Mouse (Mus musculus) 3T3-L1 (cell line): ENCODE results near the gene Parp6.

ENCODE experiments used
- DNase-seq: peaks from one replicate; pipeline ENCODE4 v3.0.0-alpha.2; 2015; ENCODE audit warnings: low read depth, low spot score

The Parp6 gene

DNA sequence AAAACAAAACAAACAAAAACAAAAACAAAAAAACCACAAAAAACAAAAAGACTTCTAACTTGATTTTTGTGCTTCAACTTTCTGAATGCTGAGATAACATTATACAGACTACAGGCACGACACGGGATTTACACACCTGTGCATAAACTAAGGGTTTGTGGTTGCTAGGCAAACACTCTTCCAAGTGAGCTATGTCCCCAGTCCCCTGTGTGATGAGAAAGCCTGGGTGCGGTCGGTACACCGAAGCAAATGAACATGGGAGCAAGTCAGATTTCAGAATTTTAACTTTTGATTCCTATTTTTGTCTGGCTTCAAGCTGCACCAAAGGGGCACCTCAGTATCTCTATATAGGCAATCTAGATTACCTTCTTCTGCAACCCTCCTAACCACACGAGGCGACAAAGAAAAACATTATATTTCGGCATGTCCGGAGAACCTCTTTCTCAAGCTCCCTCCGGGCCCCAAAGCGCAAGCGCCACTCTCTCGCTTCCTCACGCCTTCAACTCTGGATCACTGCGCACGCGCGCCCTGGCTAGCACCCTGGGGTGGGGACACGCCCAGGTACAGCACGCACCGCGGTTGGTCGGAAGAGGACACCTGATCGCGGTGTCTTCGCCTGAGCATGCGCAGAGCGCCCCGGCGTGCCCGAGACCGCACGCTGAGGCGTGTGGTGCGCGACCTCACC is at the start of gene Parp6:
Parp6 (plus strand) TSS at position 663 of the 685 bp plus-strand sequence.
- DNase-seq: peak; percentile 99

- no peak for DNase-seq
These were observed 45.2 kb upstream of the Parp6 start for GRCm38 (mm10) chr9:59571852-59572251.

- no peak for DNase-seq
These were observed 39.7 kb upstream of the Parp6 start for GRCm38 (mm10) chr9:59577401-59577800.

DNA sequence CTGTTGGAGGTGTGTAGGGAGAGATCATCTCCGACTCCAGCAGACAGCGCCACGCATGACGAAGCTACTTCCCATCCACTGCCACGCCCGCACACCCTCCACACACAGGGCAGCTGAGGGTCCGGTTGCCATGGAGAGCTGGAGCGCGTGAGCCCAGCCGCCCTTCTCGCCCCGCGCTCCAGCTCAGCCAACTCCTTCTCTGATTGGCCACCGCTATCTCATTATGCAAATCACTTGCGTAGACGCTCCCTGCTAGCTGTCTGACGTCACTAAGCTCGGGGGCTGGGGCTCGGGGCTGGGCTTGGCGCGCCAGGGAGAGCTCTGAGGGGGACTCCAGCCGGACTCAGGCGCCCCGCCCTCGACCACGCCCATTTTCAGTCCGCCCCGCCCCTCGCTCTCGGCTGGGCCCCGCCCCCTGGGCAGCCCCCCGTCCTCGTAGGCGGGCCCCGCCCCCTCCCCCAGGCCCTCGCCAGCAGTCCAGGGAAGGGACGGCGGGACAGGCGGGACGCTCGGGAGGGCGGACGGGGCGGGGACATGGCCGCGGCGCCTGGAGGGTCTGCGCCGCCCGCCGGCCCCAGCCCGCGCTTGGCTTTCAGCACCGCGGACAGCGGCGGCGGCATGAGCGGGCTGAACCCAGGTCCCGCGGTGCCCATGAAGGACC is 39.1 kb upstream of the Parp6 start, which contains the start of gene Celf6:
Celf6 (plus strand) TSS at position 74 of the 661 bp plus-strand sequence.
- DNase-seq: no peak

DNA sequence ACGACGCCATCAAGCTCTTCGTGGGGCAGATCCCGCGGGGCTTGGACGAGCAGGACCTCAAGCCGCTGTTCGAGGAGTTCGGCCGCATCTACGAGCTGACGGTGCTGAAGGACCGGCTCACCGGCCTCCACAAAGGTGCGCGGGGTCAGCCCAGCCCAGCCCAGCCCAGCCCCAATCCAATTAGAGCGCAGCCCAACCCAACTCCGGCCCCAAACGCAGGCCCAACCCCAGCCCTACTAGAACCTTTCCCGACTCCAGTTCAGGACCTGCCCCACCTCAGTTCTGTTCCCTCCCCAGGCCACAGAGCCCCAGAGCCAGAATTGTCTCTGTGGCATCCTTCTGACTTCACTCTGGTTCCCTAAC is 38.6 kb upstream of the Parp6 start:
- DNase-seq: no peak

GRCm38 (mm10) chr9:59584871-59585308 is 32.2 kb upstream of the Parp6 start:
- peak; percentile 82 for DNase-seq

- no peak for DNase-seq
These were observed 28.8 kb upstream of the Parp6 start for GRCm38 (mm10) chr9:59588252-59588651.

- no peak for DNase-seq
These were observed 28.1 kb upstream of the Parp6 start for GRCm38 (mm10) chr9:59588710-59589671.

- peak; percentile 54 for DNase-seq
These were observed 27.2 kb upstream of the Parp6 start for GRCm38 (mm10) chr9:59589703-59590439.

DNA sequence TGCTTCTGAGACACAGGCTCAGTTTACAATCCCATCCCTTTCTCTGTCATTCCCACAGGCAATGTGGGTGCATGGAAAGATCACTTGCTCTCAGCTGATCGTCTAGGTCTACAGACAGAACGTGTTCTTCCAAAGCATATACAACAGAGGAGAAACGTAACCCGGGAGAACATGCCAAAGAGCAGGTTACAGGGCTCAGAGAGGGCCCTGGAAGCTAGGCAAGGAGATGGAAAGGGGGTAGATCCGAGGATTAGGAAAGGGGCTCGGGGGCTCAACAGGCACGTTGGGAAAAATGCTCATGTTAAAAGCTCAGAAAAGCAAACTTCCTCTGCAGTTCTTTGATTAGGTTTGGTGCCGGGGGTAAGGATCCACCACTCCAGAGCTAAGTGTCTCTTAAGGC is 15.4 kb upstream of the Parp6 start:
- no peak for DNase-seq

GRCm38 (mm10) chr9:59605967-59606366 is 11.1 kb upstream of the Parp6 start:
- DNase-seq: no peak

- DNase-seq: no peak
These were observed 6.1 kb upstream of the Parp6 start for GRCm38 (mm10) chr9:59610950-59611349.

GRCm38 (mm10) chr9:59615797-59616196 is 1.3 kb upstream of the Parp6 start:
- no peak for DNase-seq

GRCm38 (mm10) chr9:59617307-59617973 is 356 bp downstream of the Parp6 start:
- peak; percentile 51 for DNase-seq

- no peak for DNase-seq
These were observed 21.3 kb downstream of the Parp6 start for GRCm38 (mm10) chr9:59638372-59638771.

DNA sequence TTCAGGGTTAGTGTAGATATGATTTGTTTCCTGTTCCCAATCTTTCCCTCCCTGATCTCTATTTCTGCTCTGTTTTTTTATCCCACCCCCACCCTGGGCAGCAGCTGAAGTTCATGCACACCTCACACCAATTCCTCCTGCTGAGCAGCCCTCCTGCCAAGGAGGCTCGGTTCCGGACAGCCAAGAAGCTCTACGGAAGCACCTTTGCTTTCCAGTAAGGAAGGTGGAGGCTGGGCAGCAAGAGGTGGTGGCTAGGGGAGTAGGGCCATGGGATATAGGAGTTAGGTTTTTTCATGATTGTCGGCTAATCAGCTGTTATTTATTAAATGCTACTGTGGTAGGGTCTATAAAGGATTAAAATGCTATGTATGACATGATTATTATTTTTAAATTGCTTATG is 22.9 kb downstream of the Parp6 start:
- DNase-seq: no peak

- peak; percentile 74 for DNase-seq
These were observed 24.2 kb downstream of the Parp6 start for GRCm38 (mm10) chr9:59641320-59641719.

DNA sequence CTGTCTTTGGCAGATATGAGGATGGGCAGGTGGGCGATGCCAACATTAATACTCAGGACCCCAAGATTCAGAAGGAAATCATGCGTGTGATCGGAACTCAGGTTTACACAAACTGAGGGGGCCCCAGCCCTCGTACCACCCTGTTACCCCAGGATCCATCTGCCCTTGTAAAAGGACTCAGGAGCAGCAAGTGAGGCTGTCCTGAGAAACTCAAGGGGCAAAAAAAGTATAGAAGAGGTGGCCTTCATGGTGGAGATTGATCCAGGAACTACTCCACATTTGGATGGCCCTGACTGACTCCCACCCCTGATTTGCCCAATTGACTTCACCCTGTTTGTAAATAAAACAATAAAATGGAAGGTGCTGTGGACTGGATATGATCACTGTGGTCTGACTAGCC is 32.8 kb downstream of the Parp6 start:
- DNase-seq: no peak

- DNase-seq: peak; percentile 99
These were observed 36.3 kb downstream of the Parp6 start for GRCm38 (mm10) chr9:59653371-59653770.

GRCm38 (mm10) chr9:59654450-59654983 is 37.4 kb downstream of the Parp6 start:
- no peak for DNase-seq
